Mouse (Mus musculus): ENCODE data around the gene Tmtc4. TPM values are rescaled to one million over a fixed set of nuclear protein-coding genes. Genes with fewer than 3 reads are reported as not detected.

Tmtc4 gene
- total RNA-seq, 4 experiments from 2014 or later, result 7.6 to 12.6 (median 9.5) TPM

- peak; percentile 67 for DNase-seq (ENCODE audit: low spot score)
These were observed 81.0 kb downstream of the Tmtc4 start for GRCm38 (mm10) chr14:122902884-122903283.

GRCm38 (mm10) chr14:122902136-122902535 lies 81.7 kb downstream of the Tmtc4 start:
- DNase-seq (ENCODE audit: low spot score), result no peak

- no peak for DNase-seq (ENCODE audit: low spot score)
These were observed 82.1 kb downstream of the Tmtc4 start for GRCm38 (mm10) chr14:122901715-122902114.

GRCm38 (mm10) chr14:122901177-122901576 lies 82.7 kb downstream of the Tmtc4 start:
- DNase-seq (ENCODE audit: low spot score), result no peak

GRCm38 (mm10) chr14:122900679-122901078 lies 83.2 kb downstream of the Tmtc4 start:
- no peak for DNase-seq (ENCODE audit: low spot score)

- no peak for DNase-seq (ENCODE audit: low spot score)
These were observed 85.3 kb downstream of the Tmtc4 start for GRCm38 (mm10) chr14:122898550-122898949.

- no peak for DNase-seq (ENCODE audit: low spot score)
These were observed 87.7 kb downstream of the Tmtc4 start for GRCm38 (mm10) chr14:122896106-122896505.

GRCm38 (mm10) chr14:122891470-122891968 lies 92.3 kb downstream of the Tmtc4 start:
- DNase-seq (ENCODE audit: low spot score), result no peak

GRCm38 (mm10) chr14:122888480-122888872 lies 95.4 kb downstream of the Tmtc4 start:
- no peak for DNase-seq (ENCODE audit: low spot score)

- DNase-seq (ENCODE audit: low spot score), result no peak
These were observed 95.9 kb downstream of the Tmtc4 start for GRCm38 (mm10) chr14:122887702-122888479.

GRCm38 (mm10) chr14:122887278-122887677 lies 96.6 kb downstream of the Tmtc4 start:
- DNase-seq (ENCODE audit: low spot score), result no peak

- DNase-seq (ENCODE audit: low spot score), result no peak
These were observed 97.9 kb downstream of the Tmtc4 start for GRCm38 (mm10) chr14:122885893-122886292.

- no peak for DNase-seq (ENCODE audit: low spot score)
These were observed 99.8 kb downstream of the Tmtc4 start for GRCm38 (mm10) chr14:122883821-122884584.

- DNase-seq (ENCODE audit: low spot score), result no peak
These were observed 100.4 kb downstream of the Tmtc4 start for GRCm38 (mm10) chr14:122883410-122883806.

GRCm38 (mm10) chr14:122882795-122883409 lies 100.9 kb downstream of the Tmtc4 start:
- no peak for DNase-seq (ENCODE audit: low spot score)

- DNase-seq (ENCODE audit: low spot score), result no peak
These were observed 101.6 kb downstream of the Tmtc4 start for GRCm38 (mm10) chr14:122882201-122882639.

GRCm38 (mm10) chr14:122881699-122882098 lies 102.1 kb downstream of the Tmtc4 start:
- DNase-seq (ENCODE audit: low spot score), result no peak

- no peak for DNase-seq (ENCODE audit: low spot score)
These were observed 103.5 kb downstream of the Tmtc4 start for GRCm38 (mm10) chr14:122880291-122880690.

- no peak for DNase-seq (ENCODE audit: low spot score)
These were observed 106.0 kb downstream of the Tmtc4 start for GRCm38 (mm10) chr14:122877787-122878186.

GRCm38 (mm10) chr14:122876723-122877122 lies 107.1 kb downstream of the Tmtc4 start:
- DNase-seq (ENCODE audit: low spot score), result no peak

GRCm38 (mm10) chr14:122876163-122876562 lies 107.7 kb downstream of the Tmtc4 start:
- peak; percentile 73 for DNase-seq (ENCODE audit: low spot score)

- DNase-seq (ENCODE audit: low spot score), result no peak
These were observed 108.2 kb downstream of the Tmtc4 start for GRCm38 (mm10) chr14:122875636-122876035.
